Mouse (Mus musculus) stomach, embryonic 15.5 days (tissue): Measurements from ENCODE around the gene Ptger1. TPM values are rescaled to one million over a fixed set of nuclear protein-coding genes. Genes with fewer than 3 reads are reported as not detected.

Experiments used
- ATAC-seq: fragments of 200-750 bp; cut with Nextera tagmentation; 2 replicates; pipeline ENCODE4 v1.8.0; 2017; ENCODE audit warnings: low read depth, moderate number of reproducible peaks, moderate TSS enrichment; ENCODE audit not compliant: insufficient read depth, low FRiP score
- H3K27ac ChIP-seq: fragments of 300-500 bp; sonication (generic); 2 replicates; pipeline ENCODE4 v1.5.1; 2015; ENCODE audit warnings: mild to moderate bottlenecking, inconsistent platforms
- H3K27me3 ChIP-seq: fragments of 300-500 bp; sonication (generic); replicated peaks from 2 replicates; pipeline ENCODE4 v1.6.1; 2015; ENCODE audit warnings: inconsistent platforms
- H3K36me3 ChIP-seq: fragments of 300-500 bp; sonication (generic); 2 replicates; pipeline ENCODE4 v1.6.1; 2015; ENCODE audit warnings: inconsistent platforms
- H3K4me1 ChIP-seq: fragments of 300-500 bp; sonication (generic); 2 replicates; pipeline ENCODE4 v1.6.1; 2015; ENCODE audit warnings: inconsistent platforms
- H3K4me2 ChIP-seq: fragments of 300-500 bp; sonication (generic); 2 replicates; pipeline ENCODE4 v1.6.1; 2015; ENCODE audit warnings: mild to moderate bottlenecking, inconsistent platforms
- H3K4me3 ChIP-seq: fragments of 300-500 bp; sonication (generic); replicated peaks from 2 replicates; pipeline ENCODE4 v1.5.1; 2015; ENCODE audit warnings: inconsistent platforms
- H3K9ac ChIP-seq: fragments of 300-500 bp; sonication (generic); 2 replicates; pipeline ENCODE4 v1.6.1; 2015; ENCODE audit warnings: inconsistent platforms
- H3K9me3 ChIP-seq: fragments of 300-500 bp; sonication (generic); 2 replicates; pipeline ENCODE4 v1.6.1; 2016; ENCODE audit warnings: inconsistent platforms
- WGBS: fragments of 180-500 bp; shearing (Covaris S2); methylation state at CpG from one replicate; pipeline ENCODE4 v1.1.7; 2015; 5-methylcytosine and 5-hydroxymethylcytosine counted together
- polyA plus RNA-seq: library from polyadenylated mRNA; unstranded; fragments of >200 nt; fragmentation: Nextera tagmentation; extraction: Ambion mirVana; gene quantifications from 2 replicates; pipeline ENCODE4 v1.2.1, GENCODE M21; 2015

Ptger1 gene
- polyA plus RNA-seq, 1 experiment from 2014 or later = 4.4 TPM

DNA sequence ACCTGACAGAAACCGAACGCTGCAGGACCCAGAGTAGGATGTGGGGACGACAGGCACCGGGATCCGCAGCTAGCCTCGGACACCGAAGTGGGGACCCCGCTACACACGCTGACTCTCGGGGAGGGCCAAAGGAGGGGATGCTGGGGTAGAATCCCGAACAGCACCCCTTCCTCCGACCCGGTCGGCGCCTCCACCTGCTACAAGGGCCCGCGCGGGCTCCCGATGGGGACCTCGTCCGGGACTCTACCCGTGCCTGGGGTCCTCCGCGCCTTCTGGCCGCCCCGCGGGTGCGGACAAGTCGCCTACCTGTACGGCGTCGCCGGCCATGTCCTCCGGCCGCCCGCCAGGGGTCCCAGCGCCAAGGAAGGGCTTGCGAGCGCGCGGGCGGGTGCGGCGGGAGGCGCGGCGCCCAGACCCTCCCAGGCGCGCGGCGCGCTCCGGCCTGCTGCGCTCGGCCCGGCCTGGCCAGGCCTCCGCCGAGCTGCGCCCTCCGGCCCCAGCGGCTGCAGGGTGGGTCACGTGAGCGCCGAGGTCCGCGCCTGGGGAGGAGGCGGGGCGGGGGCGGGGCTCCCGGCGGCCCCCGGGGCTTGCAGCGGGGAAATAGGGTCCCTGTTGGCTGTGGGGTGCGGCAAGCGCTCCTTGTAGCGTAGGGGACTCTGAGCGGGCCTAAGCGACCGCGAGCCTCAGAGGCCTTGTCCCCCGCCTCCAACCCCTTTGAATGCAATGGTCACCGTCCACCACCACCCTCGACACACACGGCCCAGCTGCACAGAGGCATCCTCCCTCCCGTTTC, 32.4 kb downstream of the Ptger1 start, which contains the start of gene Pkn1:
Gene Pkn1, minus strand, starts transcription at position 519 of the 793 bp plus-strand sequence.
- peak within 1 kb of the TSS; percentile 94 for H3K4me2 ChIP-seq
- peak; percentile 92 for ATAC-seq
- H3K27me3 ChIP-seq = no peaks in the 10 kb centered on the region
- no peaks in the 10 kb centered on the region for H3K36me3 ChIP-seq
- WGBS = under 1% methylated on average over 79 of the region's 85 CpGs
- peak within 1 kb of the TSS; percentile 95 for H3K9ac ChIP-seq
- H3K9me3 ChIP-seq = no peaks in the 10 kb centered on the region
- H3K4me3 ChIP-seq = peak within 1 kb of the TSS; percentile 95
- H3K27ac ChIP-seq = peak within 1 kb of the TSS; percentile 89
- peaks cover 27% of the 10 kb centered on the region for H3K4me1 ChIP-seq

DNA sequence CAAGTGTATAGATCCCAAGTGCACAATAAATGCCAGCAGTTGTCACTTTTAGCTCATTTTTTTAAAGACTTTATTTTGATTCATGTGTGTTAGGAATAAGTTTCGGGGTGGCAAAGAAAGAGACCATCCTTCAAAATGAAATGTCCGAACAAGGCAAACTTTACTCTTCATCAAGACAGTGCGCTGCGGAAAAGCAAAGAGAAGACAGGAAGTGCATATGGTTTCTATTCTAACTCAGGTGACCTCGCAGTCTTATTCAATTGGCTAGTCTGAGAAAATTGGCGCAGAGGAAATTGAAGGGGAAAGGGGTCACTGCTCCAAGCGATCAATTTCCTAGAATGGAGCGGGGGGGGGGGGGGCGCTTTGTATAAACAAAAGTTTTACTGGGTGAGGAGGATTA, 33.1 kb downstream of the Ptger1 start:
- WGBS = 15% methylated on average over 9 of the region's 9 CpGs
- H3K9ac ChIP-seq = peak overlapping the region; percentile 56; the same call in 1 of the 2 replicates
- peak overlapping the region; percentile 89 for H3K27ac ChIP-seq
- H3K4me3 ChIP-seq = peak overlapping the region; percentile 95
- H3K4me2 ChIP-seq = peak overlapping the region; percentile 94
- ATAC-seq = no peak
- H3K9me3 ChIP-seq = no peaks in the 10 kb centered on the region
- H3K4me1 ChIP-seq = peaks cover 27% of the 10 kb centered on the region
- H3K36me3 ChIP-seq = no peaks in the 10 kb centered on the region
- no peaks in the 10 kb centered on the region for H3K27me3 ChIP-seq

DNA sequence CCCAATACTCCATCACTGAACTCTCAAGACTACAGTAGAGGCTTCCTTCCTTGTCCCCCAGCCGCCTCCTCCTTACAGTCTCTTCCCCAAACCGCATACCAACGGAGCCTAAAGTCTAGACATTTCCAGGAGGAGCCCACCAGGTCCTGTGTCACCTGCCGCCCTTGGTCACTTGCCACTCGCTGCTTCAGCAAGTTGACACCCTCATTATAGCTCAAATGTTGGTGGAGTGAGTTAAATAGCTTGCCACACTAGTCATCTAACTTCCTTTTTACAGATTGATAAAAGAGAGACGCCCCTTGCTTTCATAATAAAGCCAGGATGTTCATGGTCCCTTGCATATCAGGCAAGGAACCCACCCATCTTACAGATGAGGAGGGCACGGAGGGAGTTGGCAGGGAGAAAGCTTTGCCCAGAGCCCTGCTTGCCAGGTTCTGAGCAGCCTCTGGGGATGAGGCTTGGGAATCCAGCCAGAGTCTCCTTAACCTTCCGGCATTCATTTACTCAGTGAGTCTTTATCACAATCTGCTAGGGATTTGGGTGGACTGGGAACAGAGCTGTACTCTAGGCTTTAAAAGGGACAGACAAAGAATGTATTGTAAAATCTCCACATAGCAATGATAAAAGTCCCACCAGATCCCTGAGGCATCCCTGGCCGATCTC, 34.1 kb downstream of the Ptger1 start:
- ATAC-seq = no peak
- Histone ChIP-seq H3K36me3 (no peaks in the 10 kb centered on the region), H3K9ac (no peak overlapping the region), H3K4me3 (no peak overlapping the region), H3K4me1 (peaks cover 27% of the 10 kb centered on the region), H3K27me3 (no peaks in the 10 kb centered on the region), H3K4me2 (no peak overlapping the region), H3K27ac (0 out of 2 replicates have a peak overlapping the region, but pooled peaks have one; percentile 16), H3K9me3 (no peaks in the 10 kb centered on the region)
- WGBS = 79% methylated on average over 9 of the region's 9 CpGs

DNA sequence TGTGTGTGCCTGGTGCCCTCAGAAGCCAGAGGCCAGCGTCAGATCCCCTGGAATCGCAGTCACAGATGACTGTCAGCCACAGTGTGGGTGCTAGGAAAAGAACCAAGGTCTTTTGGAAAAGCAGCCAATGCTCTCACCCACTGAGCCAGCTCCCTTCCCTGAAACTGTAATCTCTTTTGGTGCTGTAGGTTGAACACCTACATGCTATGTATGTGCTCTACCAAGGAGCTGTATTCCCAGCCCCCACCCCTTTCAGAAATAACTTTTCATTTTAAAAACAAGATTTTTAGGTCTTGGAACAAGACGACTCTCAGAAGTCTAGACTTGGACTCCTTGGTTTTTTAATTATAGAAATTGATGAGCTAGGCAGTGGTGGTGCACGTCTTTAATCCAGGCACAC, 36.9 kb downstream of the Ptger1 start:
- peaks cover 9% of the 10 kb centered on the region for H3K4me1 ChIP-seq
- H3K27me3 ChIP-seq = no peaks in the 10 kb centered on the region
- H3K9ac ChIP-seq = no peak overlapping the region
- no peaks in the 10 kb centered on the region for H3K36me3 ChIP-seq
- H3K9me3 ChIP-seq = no peaks in the 10 kb centered on the region
- no peak for ATAC-seq
- H3K4me2 ChIP-seq = no peak overlapping the region
- H3K4me3 ChIP-seq = no peak overlapping the region
- 72% methylated on average over 4 of the region's 4 CpGs for WGBS
- H3K27ac ChIP-seq = no peak overlapping the region

DNA sequence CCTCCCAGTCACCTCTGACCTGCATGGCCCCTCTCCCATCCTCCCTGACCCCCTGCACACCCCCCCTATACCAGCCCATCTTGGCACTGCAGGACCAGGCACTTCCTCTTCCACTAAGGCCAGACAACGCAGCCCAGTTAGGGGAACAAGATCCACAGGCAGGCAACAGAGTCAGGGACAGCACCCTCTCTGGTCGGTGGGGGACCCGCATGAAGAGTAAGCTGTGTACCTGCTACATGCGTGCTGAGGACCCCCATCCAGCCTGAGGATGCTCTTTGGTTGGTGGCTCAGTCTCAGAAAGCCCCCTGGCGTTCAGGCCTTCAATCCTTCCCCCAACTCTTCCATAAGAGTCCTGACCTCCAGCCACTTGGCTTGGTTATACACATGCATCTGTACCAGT, 39.9 kb downstream of the Ptger1 start:
- Histone ChIP-seq H3K4me2 (no peak overlapping the region), H3K4me1 (no peaks in the 10 kb centered on the region), H3K9me3 (no peaks in the 10 kb centered on the region), H3K27me3 (no peaks in the 10 kb centered on the region), H3K9ac (no peak overlapping the region), H3K36me3 (no peaks in the 10 kb centered on the region), H3K4me3 (no peak overlapping the region), H3K27ac (no peak overlapping the region)
- ATAC-seq = no peak
- 62% methylated on average over 5 of the region's 5 CpGs for WGBS

DNA sequence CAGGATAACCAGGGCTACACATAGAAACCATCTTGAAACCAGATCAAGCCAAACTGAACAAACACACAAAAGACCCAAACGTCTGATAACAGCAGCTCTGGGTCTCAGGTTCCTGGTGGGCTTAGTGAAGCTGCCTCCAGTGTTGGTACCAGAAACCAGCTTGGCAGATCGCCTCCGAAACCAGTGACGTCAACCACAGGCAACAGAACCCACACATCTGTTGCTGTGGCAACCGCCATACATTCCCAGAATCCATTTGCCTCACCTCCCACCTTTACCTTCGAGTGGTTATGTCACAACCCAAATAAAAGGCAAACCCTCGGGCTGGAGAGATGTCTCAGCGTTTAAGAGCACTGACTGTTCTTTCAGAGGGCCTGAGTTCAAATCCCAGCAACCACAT, 41.1 kb downstream of the Ptger1 start:
- H3K4me2 ChIP-seq = no peak overlapping the region
- no peak overlapping the region for H3K27ac ChIP-seq
- no peaks in the 10 kb centered on the region for H3K4me1 ChIP-seq
- ATAC-seq = no peak
- no peaks in the 10 kb centered on the region for H3K27me3 ChIP-seq
- H3K9me3 ChIP-seq = no peaks in the 10 kb centered on the region
- WGBS = 72% methylated on average over 8 of the region's 8 CpGs
- H3K9ac ChIP-seq = no peak overlapping the region
- H3K36me3 ChIP-seq = no peaks in the 10 kb centered on the region
- no peak overlapping the region for H3K4me3 ChIP-seq

DNA sequence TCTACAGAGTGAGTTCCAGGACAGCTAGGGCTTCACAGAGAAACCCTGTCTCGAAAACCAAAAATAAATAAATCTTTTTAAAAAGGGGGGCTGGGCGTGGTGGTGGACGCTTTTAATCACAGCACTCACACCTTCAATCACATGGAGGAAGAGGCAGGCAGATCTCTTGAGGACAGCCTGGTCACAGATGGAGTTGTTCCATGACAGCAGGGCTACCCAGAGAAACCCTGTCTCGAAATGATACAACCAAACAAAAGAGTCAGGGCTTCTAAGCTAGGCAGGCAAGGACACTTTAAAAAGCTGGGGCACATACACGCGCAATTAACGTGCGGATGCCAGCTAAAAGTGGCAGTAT, 48.2 kb downstream of the Ptger1 start:
- no peak; the same call in 1 of the 2 replicates for ATAC-seq
- Histone ChIP-seq H3K4me2 (peak overlapping the region; percentile 60), H3K27ac (peak overlapping the region; percentile 13; the same call in 1 of the 2 replicates), H3K36me3 (peaks cover 4% of the 10 kb centered on the region; the same call in 1 of the 2 replicates), H3K27me3 (no peaks in the 10 kb centered on the region), H3K9me3 (no peaks in the 10 kb centered on the region), H3K4me3 (peak overlapping the region; percentile 92), H3K9ac (no peak overlapping the region), H3K4me1 (peaks cover 10% of the 10 kb centered on the region; the same call in 1 of the 2 replicates)
- 15% methylated on average over 8 of the region's 8 CpGs for WGBS

DNA sequence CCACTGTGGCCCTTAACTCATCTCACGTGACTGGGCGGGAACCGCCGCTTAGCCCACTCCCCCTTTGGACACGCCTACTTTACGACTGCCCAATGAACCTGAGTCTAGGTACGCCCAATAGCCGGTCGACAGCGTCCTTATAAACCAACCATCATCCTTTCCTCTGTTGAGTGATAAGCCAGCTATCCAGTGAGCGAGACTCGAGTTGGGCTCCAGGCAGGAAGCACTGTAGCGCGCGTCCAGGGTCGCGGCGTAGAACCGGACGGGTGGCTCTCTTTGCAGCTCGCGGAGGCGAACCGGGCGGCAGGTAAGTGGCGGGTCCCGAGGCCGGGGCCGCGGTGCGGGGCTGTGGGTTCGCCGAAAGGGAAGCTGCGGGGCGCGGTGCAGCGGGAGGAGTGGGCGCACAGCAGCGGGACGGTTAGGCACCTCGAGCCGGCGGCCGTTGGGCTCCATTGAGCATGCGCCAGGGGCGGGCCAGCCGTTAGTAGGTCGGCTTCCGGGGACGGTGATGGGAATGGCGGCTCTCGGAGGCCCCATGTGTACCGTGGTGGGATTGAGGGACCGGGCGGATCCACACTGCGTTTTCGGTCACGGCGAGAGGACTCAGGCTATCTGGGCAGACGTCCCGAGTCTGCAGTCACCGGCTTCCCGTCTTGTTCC, 48.7 kb downstream of the Ptger1 start, which contains the start of gene Ddx39:
Gene Ddx39, plus strand, starts transcription at position 147 of the 660 bp plus-strand sequence.
- WGBS = under 1% methylated on average over 61 of the region's 63 CpGs
- H3K27ac ChIP-seq = peak within 1 kb of the TSS; percentile 95
- H3K9ac ChIP-seq = peak within 1 kb of the TSS; percentile 80
- H3K4me2 ChIP-seq = peak within 1 kb of the TSS; percentile 72
- no peaks in the 10 kb centered on the region for H3K9me3 ChIP-seq
- H3K27me3 ChIP-seq = no peaks in the 10 kb centered on the region
- H3K4me3 ChIP-seq = peak within 1 kb of the TSS; percentile 92
- ATAC-seq = peak; percentile 100
- peaks cover 9% of the 10 kb centered on the region; the same call in 1 of the 2 replicates for H3K36me3 ChIP-seq
- H3K4me1 ChIP-seq = peaks cover 10% of the 10 kb centered on the region; the same call in 1 of the 2 replicates

DNA sequence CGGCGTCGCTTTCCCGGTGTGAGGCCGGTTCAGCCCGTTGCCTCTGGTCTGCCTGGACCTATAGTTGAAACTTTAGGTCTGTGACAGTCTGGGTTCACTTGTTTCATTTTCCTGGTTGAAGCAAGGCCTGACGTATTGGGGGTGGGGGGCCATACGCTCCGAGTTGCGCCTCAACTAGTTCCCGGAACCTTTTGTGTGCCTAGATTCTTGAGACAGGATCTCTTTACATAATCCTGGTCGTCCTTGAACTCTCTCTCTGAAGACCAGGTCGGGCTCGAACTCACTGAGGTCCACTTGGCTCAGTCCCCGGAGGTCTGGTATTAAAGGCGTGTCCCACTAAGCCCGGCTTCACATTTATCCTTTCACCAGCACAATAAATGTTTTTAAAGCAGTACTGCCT, 49.3 kb downstream of the Ptger1 start:
- Histone ChIP-seq H3K4me3 (peak overlapping the region; percentile 92), H3K27ac (peak overlapping the region; percentile 95), H3K9ac (peak overlapping the region; percentile 80), H3K4me2 (peak overlapping the region; percentile 72), H3K4me1 (peaks cover 10% of the 10 kb centered on the region; the same call in 1 of the 2 replicates), H3K9me3 (no peaks in the 10 kb centered on the region), H3K27me3 (no peaks in the 10 kb centered on the region), H3K36me3 (peaks cover 15% of the 10 kb centered on the region; the same call in 1 of the 2 replicates)
- ATAC-seq = no peak
- under 1% methylated on average over 17 of the region's 17 CpGs for WGBS

DNA sequence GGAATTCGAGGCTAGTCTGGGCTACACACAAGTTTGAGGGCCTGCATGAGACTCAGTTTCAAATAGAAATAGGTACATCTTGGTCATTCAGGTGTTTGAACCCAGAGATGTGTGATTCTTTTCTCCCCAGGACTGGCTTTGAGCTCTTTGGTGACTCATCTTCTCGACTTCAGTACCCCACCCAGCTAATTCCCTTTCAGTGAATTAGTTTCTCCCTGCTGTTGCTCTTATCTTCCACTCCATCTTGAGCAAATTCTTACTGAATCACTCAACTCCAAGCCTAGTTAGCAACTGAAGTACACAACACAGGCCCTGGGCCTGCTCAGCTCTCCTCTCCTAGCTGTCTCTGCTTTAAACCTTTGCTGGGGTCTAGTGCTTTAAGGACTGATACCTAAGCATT, 50.1 kb downstream of the Ptger1 start:
- no peak for ATAC-seq
- peak overlapping the region; percentile 92 for H3K4me3 ChIP-seq
- peak overlapping the region; percentile 72 for H3K4me2 ChIP-seq
- H3K36me3 ChIP-seq = peaks cover 23% of the 10 kb centered on the region
- H3K27me3 ChIP-seq = no peaks in the 10 kb centered on the region
- 52% methylated on average over 2 of the region's 2 CpGs for WGBS
- H3K9ac ChIP-seq = no peak overlapping the region; the same call in 1 of the 2 replicates
- no peak overlapping the region for H3K27ac ChIP-seq
- peaks cover 10% of the 10 kb centered on the region; the same call in 1 of the 2 replicates for H3K4me1 ChIP-seq
- no peaks in the 10 kb centered on the region for H3K9me3 ChIP-seq

DNA sequence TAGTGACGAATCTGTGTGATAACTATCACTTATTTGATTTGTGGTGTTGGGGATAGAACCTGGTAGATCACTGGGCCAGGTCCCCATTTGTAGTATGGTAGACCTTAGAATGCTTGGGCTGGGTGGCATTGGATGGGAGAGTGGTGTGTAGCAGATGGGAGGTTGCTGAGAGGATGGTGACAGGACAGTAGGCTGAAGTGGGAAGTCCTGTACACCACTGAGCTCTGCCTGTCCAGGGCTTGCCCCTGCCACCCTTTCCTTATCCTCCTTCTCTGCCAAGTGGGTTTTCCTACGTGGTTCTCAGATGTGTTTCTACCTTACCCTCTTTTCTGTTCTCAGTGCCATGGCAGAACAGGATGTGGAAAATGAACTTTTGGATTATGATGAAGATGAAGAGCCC, 52.6 kb downstream of the Ptger1 start:
- no peak overlapping the region for H3K9ac ChIP-seq
- peaks cover 46% of the 10 kb centered on the region for H3K36me3 ChIP-seq
- no peaks in the 10 kb centered on the region for H3K9me3 ChIP-seq
- H3K4me1 ChIP-seq = peaks cover 10% of the 10 kb centered on the region; the same call in 1 of the 2 replicates
- no peaks in the 10 kb centered on the region for H3K27me3 ChIP-seq
- no peak overlapping the region for H3K4me2 ChIP-seq
- ATAC-seq = no peak
- no peak overlapping the region for H3K4me3 ChIP-seq
- 62% methylated on average over 2 of the region's 2 CpGs for WGBS
- H3K27ac ChIP-seq = no peak overlapping the region
